Mouse (Mus musculus) embryo, embryonic 11.5 days (tissue): ENCODE data around the gene Polr2c.
"Not testable (repeated sequence)": the region's sequence is repeated elsewhere in the genome, so short reads cannot be mapped to it uniquely, and the experiment has no call there.

ENCODE experiments used
- DNase-seq: peaks from one replicate; pipeline ENCODE4 v3.0.0-alpha.2; 2012; ENCODE audit warnings: low read depth, low spot score

Gene Polr2c

GRCm38 (mm10) chr8:94838600-94838999 lies 18.6 kb upstream of the Polr2c start:
- no peak for DNase-seq

- DNase-seq: no peak
These were observed 16.1 kb upstream of the Polr2c start for GRCm38 (mm10) chr8:94841183-94841582.

DNA sequence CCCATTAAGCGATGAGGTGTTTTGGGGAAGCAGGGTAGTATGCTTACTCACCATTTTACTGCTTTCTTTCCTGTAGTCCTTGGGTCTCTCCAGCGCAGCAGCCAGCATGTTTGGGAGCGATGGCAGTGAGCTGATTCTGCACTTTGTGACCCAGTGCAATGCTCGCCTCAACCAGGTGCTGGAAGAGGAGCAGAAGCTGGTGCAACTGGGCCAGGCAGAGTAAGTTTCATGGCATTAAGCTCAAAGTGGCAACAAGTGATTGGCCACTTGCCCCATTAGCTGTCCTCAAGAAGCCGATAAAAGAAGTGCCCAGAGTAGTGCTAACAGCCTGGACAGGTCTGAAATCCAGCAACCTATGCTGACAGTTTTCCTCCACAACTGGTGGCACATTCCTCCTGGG lies 7.2 kb upstream of the Polr2c start:
- no peak for DNase-seq

DNA sequence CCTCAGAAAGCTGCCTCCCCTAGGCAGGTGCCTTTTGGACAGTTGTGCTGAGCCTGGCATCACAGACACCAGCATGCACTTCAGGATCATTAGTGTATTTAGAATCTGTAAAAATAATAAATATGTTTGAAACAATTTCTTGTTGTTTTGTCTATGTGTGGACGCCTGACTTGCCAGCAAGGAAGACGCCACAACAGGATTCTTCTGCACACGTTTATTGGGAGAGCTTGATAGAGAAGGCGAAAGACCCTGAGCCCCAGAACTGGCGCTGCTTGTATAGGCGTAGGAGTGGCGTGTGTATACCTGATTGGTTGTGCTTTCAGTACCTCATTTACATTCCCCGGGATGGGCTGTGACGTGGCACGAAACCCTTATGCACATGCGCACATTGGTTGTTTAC lies 2.5 kb upstream of the Polr2c start:
- not testable (repeated sequence) for DNase-seq

DNA sequence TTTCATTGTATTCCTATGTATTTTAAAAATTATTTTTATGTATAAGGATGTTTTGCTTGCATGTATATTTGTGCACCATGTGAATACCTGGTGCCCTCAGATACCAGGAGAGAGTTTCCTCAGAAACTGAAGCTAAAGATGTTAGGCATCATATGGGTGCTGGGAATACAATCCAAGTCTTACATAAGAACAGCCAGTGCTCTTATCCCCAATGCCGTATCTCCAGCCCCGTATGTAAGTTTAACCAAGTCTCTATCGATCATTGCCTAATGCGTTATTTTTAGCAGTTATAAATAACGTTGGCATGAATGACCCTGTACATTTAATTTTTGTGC lies 272 bp upstream of the Polr2c start:
- DNase-seq: no peak

DNA sequence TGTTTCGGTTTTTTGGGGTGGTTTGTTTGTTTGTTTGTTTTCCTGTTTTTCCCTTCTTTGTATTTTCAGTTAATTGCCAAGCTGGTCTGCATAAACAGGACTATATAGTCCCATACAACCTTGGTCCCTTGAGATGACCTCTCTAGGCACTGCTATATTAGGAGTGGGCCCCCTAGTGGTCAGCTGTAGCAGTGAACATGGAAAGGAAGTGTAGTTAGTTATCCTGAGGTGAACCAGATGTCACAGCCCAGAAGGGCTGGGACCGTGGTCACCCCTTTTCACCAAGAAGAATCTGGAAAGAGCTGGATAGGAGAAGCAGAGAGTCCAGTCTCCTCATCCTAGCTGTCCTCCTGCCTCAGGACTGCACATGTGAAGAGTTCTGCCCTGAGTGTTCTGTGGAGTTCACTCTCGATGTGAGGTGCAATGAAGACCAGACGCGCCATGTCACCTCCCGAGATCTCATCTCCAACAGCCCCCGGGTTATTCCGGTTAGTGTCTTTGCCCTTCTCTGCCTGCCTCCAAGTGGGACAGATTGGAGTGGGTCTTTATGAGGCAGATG lies 4.2 kb downstream of the Polr2c start:
- no peak for DNase-seq

DNA sequence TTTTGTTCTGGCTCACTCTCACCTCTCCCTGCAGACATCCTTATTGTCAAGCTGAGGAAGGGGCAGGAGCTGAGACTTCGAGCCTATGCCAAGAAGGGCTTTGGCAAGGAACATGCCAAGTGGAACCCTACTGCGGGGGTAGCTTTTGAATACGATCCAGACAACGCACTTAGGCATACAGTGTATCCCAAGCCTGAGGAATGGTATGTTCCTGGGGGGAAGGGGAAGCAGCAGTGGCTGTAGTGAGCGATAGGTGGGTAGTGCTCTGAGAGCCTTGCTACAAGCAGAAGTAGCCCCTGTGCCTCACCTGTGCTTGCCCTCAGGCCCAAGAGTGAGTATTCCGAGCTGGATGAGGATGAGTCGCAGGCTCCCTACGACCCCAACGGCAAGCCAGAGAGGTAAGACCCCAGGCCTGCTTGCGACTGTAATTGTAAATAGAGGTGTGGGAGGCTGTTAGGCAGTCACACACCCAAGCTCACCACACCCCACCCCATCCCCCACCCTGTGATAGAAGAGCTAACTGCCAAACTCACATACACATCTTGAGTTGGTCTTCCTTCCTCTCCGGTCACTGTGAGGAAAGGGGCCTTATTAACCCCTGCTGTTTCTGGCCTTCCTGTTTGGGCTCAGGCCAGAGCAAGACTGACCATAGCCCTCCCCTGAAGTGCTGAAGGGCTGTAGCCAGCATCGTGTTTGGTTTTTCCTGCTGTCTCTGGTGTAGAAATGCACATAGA lies 5.4 kb downstream of the Polr2c start:
- DNase-seq: no peak

GRCm38 (mm10) chr8:94863897-94864673 lies 6.8 kb downstream of the Polr2c start:
- DNase-seq: no peak

GRCm38 (mm10) chr8:94865292-94865691 lies 8.0 kb downstream of the Polr2c start:
- no peak for DNase-seq

GRCm38 (mm10) chr8:94866921-94867320 lies 9.7 kb downstream of the Polr2c start:
- no peak for DNase-seq

- DNase-seq: no peak
These were observed 11.9 kb downstream of the Polr2c start for GRCm38 (mm10) chr8:94869146-94869545.

- DNase-seq: no peak
These were observed 12.8 kb downstream of the Polr2c start for GRCm38 (mm10) chr8:94870003-94870402.

- no peak for DNase-seq
These were observed 13.3 kb downstream of the Polr2c start for GRCm38 (mm10) chr8:94870474-94871107.

DNA sequence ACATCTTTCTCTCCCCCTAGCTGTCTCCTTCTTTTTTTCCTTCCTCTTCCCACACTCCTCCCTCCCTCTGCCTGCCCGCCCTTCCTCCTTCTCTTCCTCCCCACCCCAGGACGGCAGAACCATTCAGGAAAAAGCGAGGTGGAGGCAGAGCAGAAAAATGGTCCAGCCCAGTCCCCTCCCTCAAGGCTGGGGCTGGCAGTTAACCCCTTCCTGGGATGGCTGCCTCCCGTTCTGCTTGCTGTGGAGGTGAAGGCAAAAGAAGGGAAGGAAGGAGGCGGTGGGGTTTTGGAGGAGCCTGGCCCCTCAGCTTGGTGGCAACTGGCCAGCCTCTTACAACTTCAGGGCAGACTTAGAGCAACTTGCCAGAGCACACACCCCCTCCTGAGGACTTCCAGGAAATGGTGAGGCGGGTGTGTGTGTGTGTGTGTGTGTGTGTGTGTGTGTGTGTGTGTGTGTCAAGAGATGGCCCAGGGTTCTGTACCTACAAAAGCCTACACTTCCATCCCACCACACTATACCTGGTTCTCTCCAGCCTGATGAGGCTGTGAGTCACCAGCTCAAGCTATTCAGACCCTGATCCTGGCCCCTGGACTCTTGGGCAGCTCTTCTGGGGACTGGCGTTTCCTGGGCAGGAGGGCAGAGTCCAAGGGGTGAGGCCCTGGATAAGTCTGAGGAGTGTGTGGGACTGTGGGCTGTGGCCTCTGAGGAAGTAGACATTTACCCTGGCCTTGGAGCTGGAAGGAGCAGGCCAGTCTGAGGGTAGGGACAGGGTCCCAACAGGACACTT lies 14.1 kb downstream of the Polr2c start:
- peak; percentile 56 for DNase-seq

DNA sequence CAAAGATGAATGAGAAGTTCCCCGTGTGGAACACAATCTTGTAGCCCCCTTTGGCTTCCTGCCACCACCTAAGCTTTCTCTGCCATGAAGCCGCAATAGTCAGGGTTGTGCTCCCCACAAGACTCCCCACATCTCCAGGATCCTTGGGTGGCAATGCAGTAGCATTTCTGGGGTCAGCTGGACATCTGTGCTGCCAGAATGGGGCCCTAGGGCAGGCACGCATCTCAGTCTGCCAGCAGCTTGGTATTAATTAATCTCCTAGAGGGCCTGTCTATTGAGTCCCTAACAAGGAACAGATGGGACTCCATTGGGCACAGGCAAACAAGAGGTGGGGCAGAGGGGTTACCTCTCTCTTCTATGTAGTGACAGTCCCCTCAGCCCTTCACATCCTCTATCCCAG lies 14.9 kb downstream of the Polr2c start:
- DNase-seq: no peak

GRCm38 (mm10) chr8:94872576-94872975 lies 15.3 kb downstream of the Polr2c start:
- DNase-seq: no peak

GRCm38 (mm10) chr8:94874358-94874757 lies 17.1 kb downstream of the Polr2c start:
- DNase-seq: no peak

- DNase-seq: no peak
These were observed 18.0 kb downstream of the Polr2c start for GRCm38 (mm10) chr8:94875096-94875870.

DNA sequence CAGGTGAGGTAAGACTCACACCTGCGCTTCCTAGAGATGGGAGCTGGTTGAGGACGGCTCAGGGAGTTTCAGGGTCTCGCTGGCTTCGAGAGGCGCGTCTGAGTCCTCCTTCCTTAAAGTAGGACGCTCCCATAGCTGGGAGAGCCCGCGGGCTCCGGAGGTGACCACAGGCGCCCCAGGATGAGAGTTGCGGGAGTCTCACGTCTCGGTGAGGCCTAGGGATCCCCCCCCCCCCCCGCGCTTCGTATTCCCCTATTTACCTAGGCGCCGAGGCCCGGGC lies 18.6 kb downstream of the Polr2c start:
- no peak for DNase-seq

DNA sequence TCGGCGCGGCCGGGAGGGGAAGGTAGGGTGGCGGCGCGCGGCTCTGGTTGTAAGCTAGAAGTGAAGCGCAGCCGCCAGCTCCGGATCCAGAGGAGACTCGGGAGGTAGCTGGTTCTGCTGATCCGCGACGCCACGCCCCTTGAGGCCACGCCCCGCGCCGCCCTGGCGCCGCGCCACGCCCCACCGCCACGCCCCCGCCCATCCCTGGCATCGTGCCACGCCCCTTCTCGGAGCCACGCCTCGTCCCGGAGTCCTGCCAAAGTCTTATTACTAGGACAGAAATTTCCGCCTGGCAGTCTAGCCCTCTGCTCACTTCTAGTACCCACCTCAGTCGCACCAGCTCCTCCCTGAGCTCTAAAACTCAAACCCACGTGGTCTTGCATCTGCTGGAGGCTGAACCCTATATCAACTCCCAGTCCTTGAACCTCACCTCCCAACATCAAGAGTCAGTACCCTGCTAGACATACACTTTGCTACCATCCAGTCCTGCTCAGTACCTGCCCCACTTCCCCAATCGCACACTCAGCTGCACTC lies 19.0 kb downstream of the Polr2c start, which contains the start of gene Dok4:
Gene Dok4 (minus strand): TSS at position 134 of the 534 bp plus-strand sequence.
- peak; percentile 73 for DNase-seq

GRCm38 (mm10) chr8:94876820-94877219 lies 19.6 kb downstream of the Polr2c start:
- DNase-seq: no peak
